Mouse (Mus musculus) erythroblast, embryonic 14.5 days (primary cell): ENCODE results near the gene Nlrp14.

ENCODE experiments used
- GATA1 ChIP-seq: IDR thresholded peaks from 2 replicates; pipeline ENCODE4 v1.6.1; 2012; ENCODE audit warnings: low read length, inconsistent platforms, mixed read lengths
- TAL1 ChIP-seq: IDR thresholded peaks from 3 replicates; pipeline ENCODE4 v1.6.1; 2012; ENCODE audit warnings: low read length, inconsistent platforms, mixed read lengths

DNA sequence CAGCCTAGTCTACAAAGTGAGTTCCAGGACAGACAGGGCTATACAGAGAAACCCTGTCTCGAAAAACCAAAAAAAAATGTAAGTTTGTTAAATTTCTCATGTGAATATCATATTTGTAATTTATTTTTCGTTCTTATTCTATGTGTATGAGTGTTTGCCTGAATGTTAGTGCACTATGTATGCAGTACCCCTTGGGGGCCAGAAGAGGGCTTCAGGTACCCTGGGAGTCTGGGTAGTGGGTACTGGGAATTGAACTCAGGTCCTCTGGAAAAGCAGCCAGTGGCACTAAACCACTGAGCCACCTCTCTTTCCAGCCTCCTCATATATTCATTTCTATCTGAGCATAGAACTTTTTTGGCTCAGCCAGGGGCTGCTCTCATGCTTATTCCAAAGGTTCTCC is 50.1 kb downstream of the Nlrp14 start:
- TF ChIP-seq GATA1 = no peak
- TF ChIP-seq TAL1 = no peak
